Mouse (Mus musculus) testis, adult 10 weeks (tissue): ENCODE results near the gene Lmf2. TPM values are rescaled to one million over a fixed set of nuclear protein-coding genes. Genes with fewer than 3 reads are reported as not detected.

Source experiments
- polyA plus RNA-seq: library from polyadenylated mRNA; stranded (reverse); fragments of 350-450 nt; fragmentation: Illumina TruSeq; extraction: RNeasy Lipid Tissue Mini Kit (QIAGEN cat#74804); gene quantifications from one replicate; pipeline ENCODE4 v1.2.3, GENCODE M21; 2014; ENCODE audit warnings: low read depth, low replicate concordance

The Lmf2 gene
- polyA plus RNA-seq = 1.1 TPM

GRCm38 (mm10) chr15:89355241-89356187, at the start of gene Lmf2, which contains the start of gene Ncaph2:
Lmf2 (minus strand) TSS chr15:89355659.
Ncaph2 (plus strand) TSS chr15:89355719.

GRCm38 (mm10) chr15:89384617-89385016, 29.2 kb upstream of the Lmf2 start, which contains the start of gene Klhdc7b:
Klhdc7b (plus strand) TSS chr15:89384917.

GRCm38 (mm10) chr15:89378831-89379401, 23.5 kb upstream of the Lmf2 start, which contains the start of gene Odf3b:
Odf3b (minus strand) TSS chr15:89379282.

DNA sequence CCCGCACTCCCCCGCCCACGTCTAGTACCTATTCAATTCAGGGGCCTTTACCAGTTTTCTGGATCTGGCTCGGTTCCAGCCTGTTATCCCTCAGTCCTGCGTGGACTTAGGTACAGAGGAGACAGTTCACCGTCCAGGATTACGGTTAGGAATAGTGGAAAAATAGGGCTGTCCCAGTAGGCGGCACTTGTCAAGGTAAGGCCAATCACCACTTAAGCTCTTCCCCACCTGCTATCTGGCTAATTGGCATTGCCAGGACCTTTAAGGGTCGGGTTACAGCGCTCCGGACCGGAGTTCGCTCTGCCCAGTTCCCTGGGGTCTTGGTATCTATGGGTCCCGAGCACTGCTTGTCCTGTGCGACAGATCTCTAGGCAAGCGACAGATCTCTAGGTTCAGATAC, 21.5 kb upstream of the Lmf2 start, which contains the start of gene Tymp:
Gene Tymp, minus strand, starts transcription at position 83 of the 400 bp plus-strand sequence.

DNA sequence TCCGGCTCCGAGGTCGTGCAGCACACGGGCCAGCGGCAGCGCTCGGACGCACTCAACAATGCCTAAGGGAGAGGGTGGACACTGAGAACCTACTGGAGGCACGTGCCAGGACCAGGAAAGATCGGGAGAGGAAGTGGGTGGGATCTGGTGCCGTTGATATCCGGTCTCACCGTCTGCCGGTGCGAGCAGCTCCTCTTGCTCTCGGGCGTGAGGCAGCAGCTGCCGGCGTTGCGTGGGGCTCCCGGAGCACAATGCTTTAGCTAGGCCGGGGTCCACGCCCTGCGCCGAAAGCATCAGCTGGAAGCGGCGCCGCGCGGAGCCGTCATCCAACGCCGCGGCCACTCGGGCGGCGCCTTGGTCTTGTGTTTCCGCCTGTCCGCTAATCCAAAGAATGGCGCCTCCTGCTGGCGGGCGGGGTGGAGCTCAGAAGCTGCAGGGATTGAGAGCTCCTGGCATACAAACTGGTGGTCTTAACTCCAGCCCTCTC, 18.3 kb upstream of the Lmf2 start, which contains the start of gene Sco2:
Gene Sco2, minus strand, starts transcription at position 85 of the 487 bp plus-strand sequence.

GRCm38 (mm10) chr15:89334271-89334670, 21.2 kb downstream of the Lmf2 start, which contains the start of gene Miox:
Miox (plus strand) TSS chr15:89334398.

GRCm38 (mm10) chr15:89322670-89323522, 32.6 kb downstream of the Lmf2 start, which contains the start of gene Adm2:
Adm2 (plus strand) TSS chr15:89322720.

DNA sequence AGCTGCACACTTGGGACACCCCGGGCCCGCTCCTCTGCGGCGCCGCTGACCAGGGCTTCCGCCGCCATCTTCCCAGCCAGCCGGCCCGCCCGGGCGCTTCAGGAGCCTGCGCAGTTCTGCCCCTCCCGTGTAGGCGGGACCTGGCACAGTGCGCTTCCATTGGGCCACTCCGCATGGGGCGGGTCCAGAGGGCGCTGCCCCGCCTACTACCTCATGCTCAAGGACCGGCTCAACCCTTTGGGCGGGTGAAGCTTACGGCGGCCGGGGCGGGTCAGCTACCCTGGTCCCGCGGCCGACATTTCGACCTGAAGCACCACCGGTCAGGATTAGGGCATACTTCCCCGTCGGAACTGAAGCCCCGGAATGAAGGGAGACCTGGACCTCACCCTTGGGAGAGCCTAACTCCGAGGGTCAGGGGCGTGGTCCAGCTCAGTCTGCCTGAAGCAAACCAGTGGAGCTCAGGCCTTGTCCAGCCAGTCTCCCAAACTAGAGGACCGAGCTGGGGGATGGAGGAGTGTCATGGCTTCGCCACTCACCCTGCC, 40.2 kb downstream of the Lmf2 start, which contains the start of gene Sbf1:
Gene Sbf1, minus strand, starts transcription at position 122 of the 542 bp plus-strand sequence.

Other genes starting within 250 kb of the Lmf2 start
- 1.2 TPM for gene Tubgcp6, start 232.5 kb downstream of the Lmf2 start, polyA plus RNA-seq
- gene Hdac10, start 227.0 kb downstream of the Lmf2 start, polyA plus RNA-seq = not detected
- 0.18 TPM for gene Mapk12, start 215.0 kb downstream of the Lmf2 start, polyA plus RNA-seq
- gene Mapk11, start 206.0 kb downstream of the Lmf2 start, polyA plus RNA-seq = 0.31 TPM
- 4.6 TPM for gene Plxnb2, start 174.9 kb downstream of the Lmf2 start, polyA plus RNA-seq
- 1.0 TPM for gene Dennd6b, start 159.2 kb downstream of the Lmf2 start, polyA plus RNA-seq
- gene Ppp6r2, start 144.1 kb downstream of the Lmf2 start, polyA plus RNA-seq = 16.1 TPM
- gene Sbf1, start 40.3 kb downstream of the Lmf2 start, polyA plus RNA-seq = 5.4 TPM
- not detected for gene Adm2, start 32.9 kb downstream of the Lmf2 start, polyA plus RNA-seq
- gene Miox, start 21.3 kb downstream of the Lmf2 start, polyA plus RNA-seq = 0.21 TPM
- gene Ncaph2, start 60 bp upstream of the Lmf2 start, polyA plus RNA-seq = 9.2 TPM
- gene Sco2, start 18.2 kb upstream of the Lmf2 start, polyA plus RNA-seq = 0.62 TPM
- gene Tymp, start 21.4 kb upstream of the Lmf2 start, polyA plus RNA-seq = not detected
- not detected for gene Odf3b, start 23.6 kb upstream of the Lmf2 start, polyA plus RNA-seq
- gene Klhdc7b, start 29.3 kb upstream of the Lmf2 start, polyA plus RNA-seq = not detected
- 49.1 TPM for gene Syce3, start 54.8 kb upstream of the Lmf2 start, polyA plus RNA-seq
- gene Cpt1b, start 70.2 kb upstream of the Lmf2 start, polyA plus RNA-seq = 21.4 TPM
- gene C730034F03Rik, start 73.9 kb upstream of the Lmf2 start, polyA plus RNA-seq = 8.2 TPM
- gene Gm44502, start 74.0 kb upstream of the Lmf2 start, polyA plus RNA-seq = 0.28 TPM
- 36.5 TPM for gene Chkb, start 74.2 kb upstream of the Lmf2 start, polyA plus RNA-seq
- gene Mapk8ip2, start 98.3 kb upstream of the Lmf2 start, polyA plus RNA-seq = 2.8 TPM
- gene Arsa, start 121.8 kb upstream of the Lmf2 start, polyA plus RNA-seq = 24.8 TPM
- gene Shank3, start 144.0 kb upstream of the Lmf2 start, polyA plus RNA-seq = 0.06 TPM
- 190 TPM for gene Acr, start 212.7 kb upstream of the Lmf2 start, polyA plus RNA-seq
- 58.7 TPM for gene Rabl2, start 236.3 kb upstream of the Lmf2 start, polyA plus RNA-seq